Mouse (Mus musculus): ENCODE measurements around the gene Exoc4. TPM values are rescaled to one million over a fixed set of nuclear protein-coding genes. Genes with fewer than 3 reads are reported as not detected.

Gene Exoc4
- polyA plus RNA-seq, 1 experiment from 2014 or later: 70.0 TPM

DNA sequence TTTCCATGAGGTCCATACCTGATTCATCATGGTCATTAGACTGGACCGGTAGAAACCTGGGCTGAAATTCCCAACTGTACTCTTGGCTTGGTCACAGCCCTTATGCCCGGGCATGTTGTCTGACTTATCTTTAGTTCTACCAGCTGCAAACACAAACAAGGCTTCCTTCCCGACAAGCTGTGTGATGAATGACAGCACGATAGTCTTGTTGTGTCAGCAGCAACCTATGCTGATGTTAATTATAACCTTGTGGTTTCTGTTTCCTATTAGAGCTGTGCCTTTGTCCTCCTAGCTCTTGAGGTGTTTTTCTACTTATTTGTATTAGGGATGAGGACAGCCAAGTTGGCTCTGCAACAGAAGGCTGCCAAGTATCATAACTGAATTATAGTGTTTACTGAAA lies 472.3 kb downstream of the Exoc4 start:
- Histone ChIP-seq H3K9ac (replicated peaks; ENCODE audit: low read depth, low read length) (no peak overlapping the region), H3K4me1 (replicated peaks; ENCODE audit: control insufficient read depth, insufficient read depth, low read length) (peaks cover 8% of the 10 kb centered on the region; the same call in 1 of the 2 replicates), H3K27ac (ENCODE audit: low read length) (no peak overlapping the region), H3K27me3 (replicated peaks; ENCODE audit: control insufficient read depth, insufficient read depth, low read length) (no peaks in the 10 kb centered on the region), H3K4me2 (ENCODE audit: low read length) (no peak overlapping the region), H3K36me3 (ENCODE audit: control insufficient read depth, insufficient read depth) (no peaks in the 10 kb centered on the region), H3K4me3 (replicated peaks; ENCODE audit: low read length) (no peak overlapping the region), H3K9me3 (ENCODE audit: control insufficient read depth, low read length) (no peaks in the 10 kb centered on the region)
- no peak for ATAC-seq
- WGBS: 58% methylated on average over 4 of the region's 4 CpGs

DNA sequence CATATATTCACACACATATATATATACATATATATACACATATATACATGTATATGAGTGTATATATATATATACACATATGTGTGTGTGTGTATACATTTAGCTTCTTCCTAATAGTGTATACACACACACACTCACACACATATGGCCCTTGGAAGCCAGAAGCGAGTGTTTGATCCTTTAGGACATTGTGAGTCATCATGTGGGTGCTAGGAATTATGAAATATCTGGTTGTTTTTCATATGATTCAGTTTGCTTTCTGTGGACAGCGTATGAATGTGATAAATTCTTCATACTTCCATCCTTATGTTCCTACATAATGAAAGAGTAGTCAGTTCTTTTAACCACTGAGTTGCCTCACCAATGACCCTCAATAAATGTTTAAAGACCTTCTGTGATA lies 473.9 kb downstream of the Exoc4 start:
- H3K4me2 ChIP-seq (ENCODE audit: low read length): no peak overlapping the region
- peaks cover 6% of the 10 kb centered on the region; the same call in 1 of the 2 replicates for H3K4me1 ChIP-seq (replicated peaks; ENCODE audit: control insufficient read depth, insufficient read depth, low read length)
- no peaks in the 10 kb centered on the region for H3K9me3 ChIP-seq (ENCODE audit: control insufficient read depth, low read length)
- no peaks in the 10 kb centered on the region for H3K27me3 ChIP-seq (replicated peaks; ENCODE audit: control insufficient read depth, insufficient read depth, low read length)
- H3K27ac ChIP-seq (ENCODE audit: low read length): no peak overlapping the region
- H3K4me3 ChIP-seq (replicated peaks; ENCODE audit: low read length): no peak overlapping the region
- H3K9ac ChIP-seq (replicated peaks; ENCODE audit: low read depth, low read length): no peak overlapping the region
- no peaks in the 10 kb centered on the region for H3K36me3 ChIP-seq (ENCODE audit: control insufficient read depth, insufficient read depth)
- WGBS: 92% methylated on average over 2 of the region's 2 CpGs
- no peak for ATAC-seq

DNA sequence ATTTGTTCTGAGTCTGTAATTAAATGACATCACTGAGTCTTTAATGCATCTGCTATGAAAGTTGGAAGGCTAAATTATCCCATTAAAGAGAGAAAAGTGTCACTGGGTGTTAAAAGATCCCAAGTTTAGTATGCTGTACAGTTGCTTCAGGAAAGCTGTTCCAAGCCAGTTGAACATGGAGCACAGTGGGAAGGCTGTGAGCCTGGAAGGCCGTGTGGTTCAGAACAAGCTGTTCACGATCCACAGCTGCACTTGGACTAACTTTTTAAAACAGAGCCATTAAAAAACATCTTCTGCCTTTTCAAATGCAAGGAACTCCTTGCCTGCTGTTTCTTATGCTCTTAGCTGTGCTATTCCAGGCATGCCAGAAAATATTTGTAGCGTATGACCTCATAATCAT lies 475.7 kb downstream of the Exoc4 start:
- Histone ChIP-seq H3K4me3 (replicated peaks; ENCODE audit: low read length) (no peak overlapping the region), H3K9ac (replicated peaks; ENCODE audit: low read depth, low read length) (no peak overlapping the region), H3K27ac (ENCODE audit: low read length) (no peak overlapping the region), H3K4me1 (replicated peaks; ENCODE audit: control insufficient read depth, insufficient read depth, low read length) (peaks cover 6% of the 10 kb centered on the region; the same call in 1 of the 2 replicates), H3K36me3 (ENCODE audit: control insufficient read depth, insufficient read depth) (no peaks in the 10 kb centered on the region), H3K4me2 (ENCODE audit: low read length) (no peak overlapping the region), H3K27me3 (replicated peaks; ENCODE audit: control insufficient read depth, insufficient read depth, low read length) (no peaks in the 10 kb centered on the region), H3K9me3 (ENCODE audit: control insufficient read depth, low read length) (no peaks in the 10 kb centered on the region)
- ATAC-seq: no peak
- WGBS: 51% methylated on average over 3 of the region's 3 CpGs

DNA sequence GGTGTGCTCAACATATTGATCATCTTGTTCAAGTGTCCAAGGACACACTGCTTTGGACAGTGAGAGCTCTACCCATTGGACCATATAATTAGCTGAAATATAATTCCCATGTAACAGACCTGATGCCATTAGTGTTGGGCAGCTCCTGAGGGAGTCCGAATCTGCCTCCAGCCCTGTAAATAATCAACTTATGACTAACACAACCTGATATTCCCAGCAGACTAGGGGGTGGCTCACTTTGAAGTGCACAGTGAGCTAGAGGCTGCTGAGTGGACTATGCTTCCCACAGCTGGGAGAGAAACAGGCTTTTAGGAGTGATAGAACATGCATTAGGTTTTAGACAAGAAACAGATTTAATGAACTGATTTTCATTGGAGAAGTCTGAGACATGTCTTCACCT lies 478.4 kb downstream of the Exoc4 start:
- 85% methylated on average over 1 of the region's 1 CpGs for WGBS
- Histone ChIP-seq H3K36me3 (ENCODE audit: control insufficient read depth, insufficient read depth) (no peaks in the 10 kb centered on the region), H3K27me3 (replicated peaks; ENCODE audit: control insufficient read depth, insufficient read depth, low read length) (no peaks in the 10 kb centered on the region), H3K4me3 (replicated peaks; ENCODE audit: low read length) (no peak overlapping the region), H3K27ac (ENCODE audit: low read length) (no peak overlapping the region), H3K4me1 (replicated peaks; ENCODE audit: control insufficient read depth, insufficient read depth, low read length) (peaks cover 6% of the 10 kb centered on the region; the same call in 1 of the 2 replicates), H3K9ac (replicated peaks; ENCODE audit: low read depth, low read length) (no peak overlapping the region), H3K4me2 (ENCODE audit: low read length) (no peak overlapping the region), H3K9me3 (ENCODE audit: control insufficient read depth, low read length) (no peaks in the 10 kb centered on the region)
- no peak for ATAC-seq

DNA sequence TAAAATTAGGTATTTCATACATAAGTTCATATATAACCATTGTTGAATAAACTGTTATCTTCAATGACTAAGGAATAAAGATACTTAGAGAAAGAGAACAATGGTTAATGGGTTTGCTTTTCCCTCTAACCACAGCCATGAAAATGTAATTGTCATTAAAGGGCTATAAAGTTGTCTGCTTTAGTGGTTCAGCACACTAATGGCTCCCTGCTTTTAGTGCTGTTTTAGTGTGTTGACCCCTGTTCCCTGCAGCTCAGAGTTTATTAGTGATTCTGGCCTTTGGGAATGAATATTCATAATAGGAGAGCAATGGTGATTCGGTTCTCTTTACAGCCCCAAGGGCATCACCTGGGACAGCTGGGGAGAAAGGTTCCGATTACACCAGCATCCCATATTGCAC lies 483.3 kb downstream of the Exoc4 start:
- Histone ChIP-seq H3K9me3 (ENCODE audit: control insufficient read depth, low read length) (no peaks in the 10 kb centered on the region), H3K27ac (ENCODE audit: low read length) (no peak overlapping the region), H3K4me1 (replicated peaks; ENCODE audit: control insufficient read depth, insufficient read depth, low read length) (peaks cover 11% of the 10 kb centered on the region), H3K27me3 (replicated peaks; ENCODE audit: control insufficient read depth, insufficient read depth, low read length) (no peaks in the 10 kb centered on the region), H3K4me2 (ENCODE audit: low read length) (no peak overlapping the region), H3K4me3 (replicated peaks; ENCODE audit: low read length) (no peak overlapping the region), H3K9ac (replicated peaks; ENCODE audit: low read depth, low read length) (no peak overlapping the region), H3K36me3 (ENCODE audit: control insufficient read depth, insufficient read depth) (no peaks in the 10 kb centered on the region)
- WGBS: 60% methylated on average over 2 of the region's 2 CpGs
- no peak for ATAC-seq

DNA sequence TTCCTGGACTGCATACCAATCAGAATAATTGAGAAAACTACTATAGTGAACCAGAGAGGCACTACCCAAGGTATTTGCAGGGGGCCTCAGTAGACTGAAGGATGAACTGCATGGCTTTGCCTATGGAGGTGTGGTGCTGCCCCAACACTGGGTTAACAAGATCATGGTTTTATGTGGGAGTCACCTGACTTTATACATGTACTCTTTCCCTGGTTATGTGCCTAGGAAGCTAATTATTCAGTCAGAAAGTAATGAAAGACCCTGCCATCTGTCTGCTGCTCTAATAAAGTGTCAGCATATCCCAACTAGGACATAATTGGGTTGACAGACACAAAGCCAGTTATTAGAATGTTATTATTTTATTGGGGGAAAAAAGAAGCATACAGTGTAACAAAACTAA lies 484.7 kb downstream of the Exoc4 start:
- H3K9ac ChIP-seq (replicated peaks; ENCODE audit: low read depth, low read length): no peak overlapping the region
- H3K27me3 ChIP-seq (replicated peaks; ENCODE audit: control insufficient read depth, insufficient read depth, low read length): no peaks in the 10 kb centered on the region
- H3K4me1 ChIP-seq (replicated peaks; ENCODE audit: control insufficient read depth, insufficient read depth, low read length): peaks cover 14% of the 10 kb centered on the region
- no peak overlapping the region for H3K4me2 ChIP-seq (ENCODE audit: low read length)
- no peaks in the 10 kb centered on the region for H3K9me3 ChIP-seq (ENCODE audit: control insufficient read depth, low read length)
- H3K36me3 ChIP-seq (ENCODE audit: control insufficient read depth, insufficient read depth): no peaks in the 10 kb centered on the region
- peak overlapping the region; percentile 80 for H3K27ac ChIP-seq (ENCODE audit: low read length)
- ATAC-seq: peak; percentile 51
- no peak overlapping the region for H3K4me3 ChIP-seq (replicated peaks; ENCODE audit: low read length)

DNA sequence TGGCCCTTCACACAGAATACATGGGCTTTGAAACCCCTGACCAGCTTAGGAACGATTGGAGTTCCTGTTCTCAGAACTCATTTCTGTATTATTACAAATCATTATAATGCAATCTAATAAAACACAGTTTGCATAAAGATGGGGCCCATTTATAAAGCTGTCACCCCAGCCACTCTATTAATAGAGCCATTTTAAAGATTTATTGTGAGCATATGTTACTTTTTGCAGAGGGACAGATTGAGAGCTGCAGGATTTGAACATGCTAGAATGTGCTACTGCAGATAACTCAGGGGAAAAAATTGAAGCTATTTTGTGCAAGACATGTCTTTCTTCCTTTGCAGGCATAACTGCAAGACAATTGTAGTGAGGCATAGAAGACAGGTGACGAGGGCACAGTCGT lies 485.1 kb downstream of the Exoc4 start:
- no peak overlapping the region for H3K9ac ChIP-seq (replicated peaks; ENCODE audit: low read depth, low read length)
- no peaks in the 10 kb centered on the region for H3K9me3 ChIP-seq (ENCODE audit: control insufficient read depth, low read length)
- no peaks in the 10 kb centered on the region for H3K36me3 ChIP-seq (ENCODE audit: control insufficient read depth, insufficient read depth)
- H3K27ac ChIP-seq (ENCODE audit: low read length): peak overlapping the region; percentile 80
- no peak overlapping the region for H3K4me3 ChIP-seq (replicated peaks; ENCODE audit: low read length)
- H3K4me2 ChIP-seq (ENCODE audit: low read length): no peak overlapping the region
- 50% methylated on average over 3 of the region's 3 CpGs for whole genome bisulfite sequencing
- H3K27me3 ChIP-seq (replicated peaks; ENCODE audit: control insufficient read depth, insufficient read depth, low read length): no peaks in the 10 kb centered on the region
- ATAC-seq: peak; percentile 49
- H3K4me1 ChIP-seq (replicated peaks; ENCODE audit: control insufficient read depth, insufficient read depth, low read length): peaks cover 18% of the 10 kb centered on the region

DNA sequence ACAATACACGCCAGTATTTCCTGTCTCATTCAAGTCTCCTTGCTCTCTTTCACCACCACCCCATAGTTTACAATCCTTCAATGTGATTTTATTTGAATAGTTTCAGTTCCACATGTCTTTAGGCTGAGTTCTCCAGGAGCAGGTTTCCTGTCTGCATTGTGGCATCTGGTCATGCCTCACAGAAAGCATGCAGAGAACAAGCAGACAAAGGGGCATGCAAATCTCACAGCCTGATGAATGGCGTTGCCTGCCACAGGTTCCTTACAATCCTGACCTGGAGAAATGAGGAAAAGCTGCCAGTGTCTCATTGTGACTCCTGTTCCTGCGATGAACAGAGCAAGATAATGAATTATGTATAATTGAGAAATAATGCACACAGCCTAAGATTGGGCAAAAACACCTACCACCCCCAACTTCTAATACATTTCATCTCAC lies 490.0 kb downstream of the Exoc4 start:
- ATAC-seq: peak; percentile 73
- peak overlapping the region; percentile 81 for H3K27ac ChIP-seq (ENCODE audit: low read length)
- 3% methylated on average over 3 of the region's 3 CpGs for WGBS
- H3K27me3 ChIP-seq (replicated peaks; ENCODE audit: control insufficient read depth, insufficient read depth, low read length): no peaks in the 10 kb centered on the region
- peaks cover 20% of the 10 kb centered on the region for H3K4me1 ChIP-seq (replicated peaks; ENCODE audit: control insufficient read depth, insufficient read depth, low read length)
- no peak overlapping the region for H3K4me3 ChIP-seq (replicated peaks; ENCODE audit: low read length)
- no peak overlapping the region for H3K4me2 ChIP-seq (ENCODE audit: low read length)
- H3K36me3 ChIP-seq (ENCODE audit: control insufficient read depth, insufficient read depth): no peaks in the 10 kb centered on the region
- no peak overlapping the region for H3K9ac ChIP-seq (replicated peaks; ENCODE audit: low read depth, low read length)
- peaks cover 11% of the 10 kb centered on the region for H3K9me3 ChIP-seq (ENCODE audit: control insufficient read depth, low read length)

DNA sequence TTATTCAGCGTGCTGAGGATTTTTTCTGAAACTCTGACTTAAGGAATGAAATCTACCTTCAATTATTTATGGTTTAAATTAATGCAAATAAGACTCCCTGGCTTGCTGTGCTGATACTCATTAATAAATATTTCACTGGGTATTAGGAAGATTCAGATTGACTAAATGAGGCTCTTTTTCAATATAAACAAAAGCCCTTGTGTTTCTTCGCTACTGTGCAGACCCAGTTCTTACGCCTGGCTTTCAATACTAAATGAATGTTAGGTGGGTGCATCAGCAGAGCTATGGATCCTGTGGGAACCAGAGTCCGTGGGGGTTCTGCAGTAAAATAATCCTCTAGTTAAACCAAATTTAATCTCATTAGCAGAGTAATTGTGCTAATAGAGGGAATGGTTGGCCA lies 490.4 kb downstream of the Exoc4 start:
- H3K4me1 ChIP-seq (replicated peaks; ENCODE audit: control insufficient read depth, insufficient read depth, low read length): peaks cover 16% of the 10 kb centered on the region
- no peak overlapping the region for H3K4me2 ChIP-seq (ENCODE audit: low read length)
- 8% methylated on average over 4 of the region's 4 CpGs for WGBS
- H3K36me3 ChIP-seq (ENCODE audit: control insufficient read depth, insufficient read depth): no peaks in the 10 kb centered on the region
- no peak overlapping the region; the same call in 1 of the 2 replicates for H3K9ac ChIP-seq (replicated peaks; ENCODE audit: low read depth, low read length)
- peak overlapping the region; percentile 81 for H3K27ac ChIP-seq (ENCODE audit: low read length)
- H3K27me3 ChIP-seq (replicated peaks; ENCODE audit: control insufficient read depth, insufficient read depth, low read length): no peaks in the 10 kb centered on the region
- peaks cover 11% of the 10 kb centered on the region for H3K9me3 ChIP-seq (ENCODE audit: control insufficient read depth, low read length)
- peak; percentile 71 for ATAC-seq
- no peak overlapping the region for H3K4me3 ChIP-seq (replicated peaks; ENCODE audit: low read length)

DNA sequence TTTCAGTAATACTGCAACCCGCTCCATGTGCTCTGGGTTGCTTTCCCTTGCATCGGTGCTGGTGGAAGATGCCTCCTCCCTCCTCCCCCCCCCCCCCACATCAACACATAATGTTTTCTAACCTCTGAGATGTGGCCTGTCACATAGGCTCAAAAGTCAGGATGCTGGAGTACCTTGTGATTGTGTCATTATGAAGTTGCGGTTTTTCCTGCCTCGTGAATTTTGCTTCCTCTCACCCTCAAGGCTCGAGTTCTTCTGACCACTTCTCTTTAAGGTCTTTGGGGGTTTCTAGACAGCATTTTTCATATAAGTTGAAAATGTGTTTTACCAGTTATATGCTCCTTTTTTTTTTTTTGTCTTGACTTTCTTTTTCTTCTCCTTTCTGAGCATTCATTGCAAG lies 507.1 kb downstream of the Exoc4 start:
- no peaks in the 10 kb centered on the region for H3K36me3 ChIP-seq (ENCODE audit: control insufficient read depth, insufficient read depth)
- 92% methylated on average over 5 of the region's 5 CpGs for WGBS
- H3K4me2 ChIP-seq (ENCODE audit: low read length): no peak overlapping the region
- H3K9me3 ChIP-seq (ENCODE audit: control insufficient read depth, low read length): no peaks in the 10 kb centered on the region
- no peak overlapping the region for H3K27ac ChIP-seq (ENCODE audit: low read length)
- H3K4me1 ChIP-seq (replicated peaks; ENCODE audit: control insufficient read depth, insufficient read depth, low read length): no peaks in the 10 kb centered on the region
- no peaks in the 10 kb centered on the region for H3K27me3 ChIP-seq (replicated peaks; ENCODE audit: control insufficient read depth, insufficient read depth, low read length)
- no peak for ATAC-seq
- H3K9ac ChIP-seq (replicated peaks; ENCODE audit: low read depth, low read length): no peak overlapping the region
- H3K4me3 ChIP-seq (replicated peaks; ENCODE audit: low read length): no peak overlapping the region

All from forebrain, embryonic 16.5 days (tissue).